Mouse (Mus musculus): ENCODE measurements around the gene Rap1gds1. TPM values are rescaled to one million over a fixed set of nuclear protein-coding genes. Genes with fewer than 3 reads are reported as not detected.

Gene Rap1gds1
- polyA plus RNA-seq, 1 experiment from 2014 or later, result 35.5 TPM

DNA sequence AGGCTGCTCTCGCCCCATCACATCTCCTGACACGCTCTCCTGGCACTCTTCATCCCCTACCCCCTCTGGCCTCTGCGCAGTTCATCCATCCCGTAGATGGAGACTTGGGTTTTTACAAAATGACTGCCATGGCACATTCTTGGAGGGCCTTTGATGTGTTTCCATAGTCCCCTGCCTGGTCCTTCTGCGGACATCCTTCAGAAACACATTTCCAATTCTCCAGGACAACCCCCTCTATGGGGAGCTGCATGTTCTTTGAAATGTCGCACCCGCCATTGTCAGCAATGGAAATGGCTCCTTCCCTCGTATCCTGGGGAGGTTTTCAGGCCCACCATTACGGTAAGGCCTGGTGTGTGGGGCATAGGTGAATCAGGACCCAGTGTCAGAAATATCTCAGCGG, 198.6 kb downstream of the Rap1gds1 start:
- Histone ChIP-seq H3K27me3 (replicated peaks; ENCODE audit: control insufficient read depth, insufficient read depth, low read length) (no peaks in the 10 kb centered on the region), H3K4me2 (ENCODE audit: low read length) (no peak overlapping the region), H3K27ac (ENCODE audit: low read depth, low read length) (no peak overlapping the region), H3K9ac (ENCODE audit: low read length) (no peak overlapping the region), H3K9me3 (replicated peaks; ENCODE audit: control insufficient read depth, low read length) (no peaks in the 10 kb centered on the region), H3K36me3 (ENCODE audit: control insufficient read depth, insufficient read depth, low read length) (no peaks in the 10 kb centered on the region), H3K4me1 (ENCODE audit: control insufficient read depth, insufficient read depth, low read length) (no peaks in the 10 kb centered on the region), H3K4me3 (ENCODE audit: low read depth, low read length) (no peak overlapping the region)
- 80% methylated on average over 10 of the region's 10 CpGs for WGBS
- DNase-seq (ENCODE audit: low spot score) (no peak), ATAC-seq (no peak)

- Histone ChIP-seq H3K9me3 (replicated peaks; ENCODE audit: control insufficient read depth, low read length) (no peaks in the 10 kb centered on the region), H3K4me1 (ENCODE audit: control insufficient read depth, insufficient read depth, low read length) (no peaks in the 10 kb centered on the region), H3K27ac (ENCODE audit: low read depth, low read length) (no peak overlapping the region), H3K27me3 (replicated peaks; ENCODE audit: control insufficient read depth, insufficient read depth, low read length) (no peaks in the 10 kb centered on the region), H3K9ac (ENCODE audit: low read length) (no peak overlapping the region), H3K4me3 (ENCODE audit: low read depth, low read length) (no peak overlapping the region), H3K36me3 (ENCODE audit: control insufficient read depth, insufficient read depth, low read length) (no peaks in the 10 kb centered on the region), H3K4me2 (ENCODE audit: low read length) (no peak overlapping the region)
- no peak for ATAC-seq
- WGBS, result 94% methylated on average over 6 of the region's 6 CpGs
- DNase-seq (ENCODE audit: low spot score), result no peak
Observed at GRCm38 (mm10) chr3:138875936-138876335, 199.1 kb downstream of the Rap1gds1 start.

Other genes with a start within 250 kb of the Rap1gds1 start
- gene Stpg2, start 130.5 kb upstream of the Rap1gds1 start, polyA plus RNA-seq (2014; fragmentation: Nextera tagmentation; extraction: Ambion mirVana), result 0.10 TPM in 1 of 2 replicates, not detected in the other

Data from forebrain, embryonic 14.5 days (tissue).